Mouse (Mus musculus): ENCODE measurements around the gene Flywch1. TPM values are rescaled to one million over a fixed set of nuclear protein-coding genes. Genes with fewer than 3 reads are reported as not detected.

Gene Flywch1
- polyA plus RNA-seq, 1 experiment: 2.3 TPM

- Histone ChIP-seq H3K9me3 (ENCODE audit: control insufficient read depth, low read length) (no peaks in the 10 kb centered on the region), H3K4me3 (replicated peaks) (peak overlapping the region; percentile 79), H3K27me3 (ENCODE audit: control insufficient read depth) (no peaks in the 10 kb centered on the region; the same call in 1 of the 2 replicates), H3K36me3 (ENCODE audit: control insufficient read depth) (peaks cover 31% of the 10 kb centered on the region), H3K4me1 (ENCODE audit: control insufficient read depth) (peaks cover 35% of the 10 kb centered on the region)
- no peak for TF ChIP-seq GATA1 (IDR thresholded peaks at IDR 0.05; ENCODE audit: low read length)
- no peak for TF ChIP-seq TAL1 (IDR thresholded peaks at IDR 0.05; ENCODE audit: low read length)
These were observed 32.1 kb upstream of the Flywch1 start for GRCm38 (mm10) chr17:23803366-23804041.

GRCm38 (mm10) chr17:23802746-23803365 lies 31.5 kb upstream of the Flywch1 start:
- TF ChIP-seq GATA1 (IDR thresholded peaks at IDR 0.05; ENCODE audit: low read length) (no peak), TAL1 (IDR thresholded peaks at IDR 0.05; ENCODE audit: low read length) (no peak)
- Histone ChIP-seq H3K27me3 (ENCODE audit: control insufficient read depth) (no peaks in the 10 kb centered on the region; the same call in 1 of the 2 replicates), H3K4me1 (ENCODE audit: control insufficient read depth) (peaks cover 35% of the 10 kb centered on the region), H3K9me3 (ENCODE audit: control insufficient read depth, low read length) (no peaks in the 10 kb centered on the region), H3K36me3 (ENCODE audit: control insufficient read depth) (peaks cover 24% of the 10 kb centered on the region), H3K4me3 (replicated peaks) (peak overlapping the region; percentile 79)

- no peaks in the 10 kb centered on the region; the same call in 1 of the 2 replicates for H3K27me3 ChIP-seq (ENCODE audit: control insufficient read depth)
- peaks cover 28% of the 10 kb centered on the region for H3K4me1 ChIP-seq (ENCODE audit: control insufficient read depth)
- peaks cover 12% of the 10 kb centered on the region for H3K36me3 ChIP-seq (ENCODE audit: control insufficient read depth)
- no peak overlapping the region for H3K4me3 ChIP-seq (replicated peaks)
- no peak for TF ChIP-seq TAL1 (IDR thresholded peaks at IDR 0.05; ENCODE audit: low read length)
- no peak for TF ChIP-seq GATA1 (IDR thresholded peaks at IDR 0.05; ENCODE audit: low read length)
- no peaks in the 10 kb centered on the region for H3K9me3 ChIP-seq (ENCODE audit: control insufficient read depth, low read length)
These were observed 30.2 kb upstream of the Flywch1 start for GRCm38 (mm10) chr17:23801627-23802026.

GRCm38 (mm10) chr17:23797316-23797715 lies 25.9 kb upstream of the Flywch1 start:
- Histone ChIP-seq H3K9me3 (ENCODE audit: control insufficient read depth, low read length) (no peaks in the 10 kb centered on the region), H3K4me1 (ENCODE audit: control insufficient read depth) (peaks cover 5% of the 10 kb centered on the region), H3K4me3 (replicated peaks) (no peak overlapping the region), H3K27me3 (ENCODE audit: control insufficient read depth) (no peaks in the 10 kb centered on the region; the same call in 1 of the 2 replicates), H3K36me3 (ENCODE audit: control insufficient read depth) (no peaks in the 10 kb centered on the region)
- TF ChIP-seq TAL1 (IDR thresholded peaks at IDR 0.05; ENCODE audit: low read length): no peak
- no peak for TF ChIP-seq GATA1 (IDR thresholded peaks at IDR 0.05; ENCODE audit: low read length)

DNA sequence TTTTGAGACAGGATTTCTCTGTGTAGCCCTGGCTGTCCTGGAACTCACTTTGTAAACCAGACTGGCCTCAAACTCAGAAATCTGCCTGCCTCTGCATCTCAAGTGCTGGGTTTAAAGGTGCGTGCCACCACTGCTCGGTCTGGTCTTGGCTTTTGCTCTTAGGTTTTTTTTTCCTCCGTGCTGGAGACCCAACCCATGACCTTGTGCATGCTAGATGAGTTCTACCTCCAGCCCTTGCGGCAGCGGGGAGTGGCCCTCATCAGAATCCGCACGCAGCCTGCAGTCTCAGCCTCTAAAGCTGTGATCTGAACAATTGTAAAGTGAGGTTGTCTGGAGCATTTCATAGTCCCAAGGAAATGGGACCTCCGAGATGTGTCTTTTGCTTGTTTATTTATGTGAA lies 23.9 kb upstream of the Flywch1 start:
- Histone ChIP-seq H3K4me1 (ENCODE audit: control insufficient read depth) (peaks cover 6% of the 10 kb centered on the region), H3K4me3 (replicated peaks) (no peak overlapping the region), H3K9me3 (ENCODE audit: control insufficient read depth, low read length) (no peaks in the 10 kb centered on the region), H3K27me3 (ENCODE audit: control insufficient read depth) (peaks cover 8% of the 10 kb centered on the region), H3K36me3 (ENCODE audit: control insufficient read depth) (no peaks in the 10 kb centered on the region)
- TF ChIP-seq GATA1 (IDR thresholded peaks at IDR 0.05; ENCODE audit: low read length): no peak
- no peak for TF ChIP-seq TAL1 (IDR thresholded peaks at IDR 0.05; ENCODE audit: low read length)

- Histone ChIP-seq H3K4me1 (ENCODE audit: control insufficient read depth) (peaks cover 22% of the 10 kb centered on the region), H3K9me3 (ENCODE audit: control insufficient read depth, low read length) (no peaks in the 10 kb centered on the region), H3K27me3 (ENCODE audit: control insufficient read depth) (peaks cover 20% of the 10 kb centered on the region), H3K4me3 (replicated peaks) (no peak overlapping the region), H3K36me3 (ENCODE audit: control insufficient read depth) (no peaks in the 10 kb centered on the region)
- no peak for TF ChIP-seq TAL1 (IDR thresholded peaks at IDR 0.05; ENCODE audit: low read length)
- TF ChIP-seq GATA1 (IDR thresholded peaks at IDR 0.05; ENCODE audit: low read length): no peak
These were observed 19.6 kb upstream of the Flywch1 start for GRCm38 (mm10) chr17:23791079-23791357.

DNA sequence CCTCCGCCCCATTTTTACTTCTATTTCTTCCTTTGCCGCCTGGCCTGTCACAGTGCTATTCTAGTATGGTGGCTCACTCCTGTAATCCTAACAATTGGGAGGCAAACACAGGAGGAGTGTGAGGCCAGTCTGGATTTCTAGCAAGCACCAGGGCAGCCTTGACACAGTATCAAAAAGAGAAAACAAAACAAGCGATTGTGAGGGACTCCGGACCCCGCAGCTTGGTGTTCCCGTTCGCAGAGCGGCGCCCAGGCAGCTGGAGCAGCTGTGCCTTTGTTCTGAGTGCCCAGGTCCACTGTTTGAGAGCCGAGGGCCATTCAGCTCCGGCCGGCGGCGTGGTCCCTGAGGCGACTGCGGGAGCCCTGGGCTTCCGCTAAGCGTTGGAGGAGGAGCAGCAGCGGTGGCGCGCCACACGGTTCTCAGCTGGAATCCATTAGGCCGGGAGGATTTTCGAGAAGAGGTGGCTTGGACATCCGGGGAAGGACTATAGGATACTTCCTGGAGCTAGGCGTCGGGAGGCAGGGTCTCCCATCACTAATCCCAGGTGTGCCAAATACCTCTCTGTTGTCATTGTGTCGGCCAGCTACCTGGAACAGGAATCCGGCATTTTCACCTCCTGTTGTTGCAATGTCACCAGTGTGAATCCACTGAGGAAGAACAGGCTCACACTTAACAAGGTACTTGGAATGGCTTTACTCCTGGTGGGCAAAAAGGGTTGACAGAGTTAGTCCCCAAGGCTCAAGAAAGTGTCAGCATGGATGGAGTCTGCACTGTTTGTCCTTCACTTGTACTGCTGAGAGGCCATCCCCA lies 19.1 kb upstream of the Flywch1 start, which contains the start of gene Srrm2:
TSS of gene Srrm2 (plus strand) at position 264 of the 810 bp plus-strand sequence.
- no peaks in the 10 kb centered on the region for H3K36me3 ChIP-seq (ENCODE audit: control insufficient read depth)
- peaks cover 25% of the 10 kb centered on the region for H3K27me3 ChIP-seq (ENCODE audit: control insufficient read depth)
- H3K4me1 ChIP-seq (ENCODE audit: control insufficient read depth): peaks cover 27% of the 10 kb centered on the region
- H3K4me3 ChIP-seq (replicated peaks): peak within 1 kb of the TSS; percentile 59
- TF ChIP-seq GATA1 (IDR thresholded peaks at IDR 0.05; ENCODE audit: low read length) (no peak), TAL1 (IDR thresholded peaks at IDR 0.05; ENCODE audit: low read length) (no peak)
- H3K9me3 ChIP-seq (ENCODE audit: control insufficient read depth, low read length): no peaks in the 10 kb centered on the region

- H3K36me3 ChIP-seq (ENCODE audit: control insufficient read depth): no peaks in the 10 kb centered on the region
- no peaks in the 10 kb centered on the region for H3K9me3 ChIP-seq (ENCODE audit: control insufficient read depth, low read length)
- H3K27me3 ChIP-seq (ENCODE audit: control insufficient read depth): peaks cover 31% of the 10 kb centered on the region
- peak overlapping the region; percentile 59 for H3K4me3 ChIP-seq (replicated peaks)
- TF ChIP-seq GATA1 (IDR thresholded peaks at IDR 0.05; ENCODE audit: low read length) (no peak), TAL1 (IDR thresholded peaks at IDR 0.05; ENCODE audit: low read length) (no peak)
- peaks cover 30% of the 10 kb centered on the region for H3K4me1 ChIP-seq (ENCODE audit: control insufficient read depth)
These were observed 18.4 kb upstream of the Flywch1 start for GRCm38 (mm10) chr17:23789749-23790268.

- Histone ChIP-seq H3K36me3 (ENCODE audit: control insufficient read depth) (no peaks in the 10 kb centered on the region), H3K4me1 (ENCODE audit: control insufficient read depth) (peaks cover 30% of the 10 kb centered on the region), H3K9me3 (ENCODE audit: control insufficient read depth, low read length) (no peaks in the 10 kb centered on the region), H3K4me3 (replicated peaks) (no peak overlapping the region), H3K27me3 (ENCODE audit: control insufficient read depth) (peaks cover 34% of the 10 kb centered on the region)
- no peak for TF ChIP-seq TAL1 (IDR thresholded peaks at IDR 0.05; ENCODE audit: low read length)
- TF ChIP-seq GATA1 (IDR thresholded peaks at IDR 0.05; ENCODE audit: low read length): no peak
These were observed 17.6 kb upstream of the Flywch1 start for GRCm38 (mm10) chr17:23788973-23789372.
